Mouse (Mus musculus) embryonic facial prominence, embryonic 14.5 days (tissue): ENCODE results near the gene Csf2rb. TPM values are rescaled to one million over a fixed set of nuclear protein-coding genes. Genes with fewer than 3 reads are reported as not detected.
"Not testable (repeated sequence)": the region's sequence is repeated elsewhere in the genome, so short reads cannot be mapped to it uniquely, and the experiment has no call there.

ENCODE experiments used
- ATAC-seq: fragments of 200-750 bp; cut with Nextera tagmentation; 2 replicates; pipeline ENCODE4 v1.8.0; 2017; ENCODE audit warnings: low read depth, moderate number of reproducible peaks, moderate TSS enrichment
- DNase-seq: peaks from one replicate; pipeline ENCODE4 v3.0.0-alpha.2; 2015; ENCODE audit warnings: low spot score
- H3K27ac ChIP-seq: fragments of 300-500 bp; sonication (generic); replicated peaks from 2 replicates; pipeline ENCODE4 v1.5.1; 2014; ENCODE audit warnings: low read depth, mild to moderate bottlenecking, low read length, moderate library complexity
- H3K27me3 ChIP-seq: fragments of 300-500 bp; sonication (generic); replicated peaks from 2 replicates; pipeline ENCODE4 v1.6.1; 2014; ENCODE audit warnings: low read length; ENCODE audit not compliant: control insufficient read depth, insufficient read depth
- H3K36me3 ChIP-seq: fragments of 300-500 bp; sonication (generic); 2 replicates; pipeline ENCODE4 v1.6.1; 2014; ENCODE audit warnings: low read length, mixed read lengths; ENCODE audit not compliant: control insufficient read depth, insufficient read depth
- H3K4me1 ChIP-seq: fragments of 300-500 bp; sonication (generic); 2 replicates; pipeline ENCODE4 v1.6.1; 2014; ENCODE audit warnings: antibody characterized with exemption, low read length; ENCODE audit not compliant: control insufficient read depth, insufficient read depth
- H3K4me2 ChIP-seq: fragments of 300-500 bp; sonication (generic); 2 replicates; pipeline ENCODE4 v1.6.1; 2014; ENCODE audit warnings: low read depth, mild to moderate bottlenecking, low read length, moderate library complexity, mixed read lengths
- H3K4me3 ChIP-seq: fragments of 300-500 bp; sonication (generic); 2 replicates; pipeline ENCODE4 v1.5.1; 2014; ENCODE audit warnings: low read depth, mild to moderate bottlenecking, low read length
- H3K9ac ChIP-seq: fragments of 300-500 bp; sonication (generic); 2 replicates; pipeline ENCODE4 v1.6.1; 2014; ENCODE audit warnings: low read depth, mild to moderate bottlenecking, low read length, moderate library complexity, mixed read lengths
- H3K9me3 ChIP-seq: fragments of 300-500 bp; sonication (generic); 2 replicates; pipeline ENCODE4 v1.6.1; 2016; ENCODE audit warnings: low read length; ENCODE audit not compliant: control insufficient read depth
- WGBS: fragments of 180-500 bp; shearing (Covaris S2); extraction: QIAGEN DNeasy Blood & Tissue Kit; methylation state at CpG from one replicate; pipeline ENCODE4 v1.1.7; 2014; 5-methylcytosine and 5-hydroxymethylcytosine counted together
- polyA plus RNA-seq: library from polyadenylated mRNA; unstranded; fragments of >200 nt; fragmentation: Nextera tagmentation; extraction: Ambion mirVana; gene quantifications from 2 replicates; pipeline ENCODE4 v1.2.1, GENCODE M21; 2014

The Csf2rb gene
- polyA plus RNA-seq = 4.2 and 4.6 TPM in 2 replicates

DNA sequence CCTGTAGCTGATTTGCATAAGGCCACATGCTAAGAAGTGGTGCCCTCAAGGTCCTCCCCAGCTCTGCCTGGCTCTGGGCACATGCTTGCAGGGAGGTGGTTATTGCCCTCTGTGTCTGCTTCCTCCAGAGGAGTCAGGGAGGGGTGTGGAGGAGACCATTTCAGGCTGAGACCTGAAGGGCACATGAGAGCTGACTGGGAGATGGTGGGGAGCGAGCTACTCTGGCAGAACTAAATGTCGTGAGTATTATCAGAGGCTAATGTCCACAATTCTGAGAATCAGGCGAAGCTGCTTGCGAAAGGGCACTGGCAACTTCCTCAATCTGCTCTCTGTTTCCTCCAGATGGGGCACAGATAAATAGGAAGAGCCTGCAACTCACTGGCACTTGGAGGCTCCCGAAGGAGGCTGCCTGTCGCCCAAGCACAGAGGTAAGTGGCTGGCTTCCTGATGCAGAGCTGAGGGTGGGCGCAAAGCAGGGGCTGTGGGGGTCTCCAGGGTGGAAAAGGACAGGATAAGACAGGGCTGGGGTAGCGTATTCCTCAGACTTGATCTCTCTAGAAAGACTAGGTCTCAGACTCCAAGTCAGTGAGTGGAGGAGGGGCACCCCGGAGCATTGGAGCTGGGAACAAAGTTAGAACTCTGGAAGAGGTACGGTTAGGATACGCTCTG lies at the start of gene Csf2rb:
Csf2rb (plus strand) TSS at position 82 of the 669 bp plus-strand sequence.
- H3K9me3 ChIP-seq = no peaks in the 10 kb centered on the region
- ATAC-seq (no peak), DNase-seq (no peak)
- no peak within 1 kb of the TSS for H3K27ac ChIP-seq
- 69% methylated on average over 11 of the region's 11 CpGs for WGBS
- no peaks in the 10 kb centered on the region for H3K27me3 ChIP-seq
- no peaks in the 10 kb centered on the region for H3K36me3 ChIP-seq
- H3K4me1 ChIP-seq = no peaks in the 10 kb centered on the region
- no peak within 1 kb of the TSS for H3K4me2 ChIP-seq
- H3K9ac ChIP-seq = no peak within 1 kb of the TSS
- no peak within 1 kb of the TSS for H3K4me3 ChIP-seq

DNA sequence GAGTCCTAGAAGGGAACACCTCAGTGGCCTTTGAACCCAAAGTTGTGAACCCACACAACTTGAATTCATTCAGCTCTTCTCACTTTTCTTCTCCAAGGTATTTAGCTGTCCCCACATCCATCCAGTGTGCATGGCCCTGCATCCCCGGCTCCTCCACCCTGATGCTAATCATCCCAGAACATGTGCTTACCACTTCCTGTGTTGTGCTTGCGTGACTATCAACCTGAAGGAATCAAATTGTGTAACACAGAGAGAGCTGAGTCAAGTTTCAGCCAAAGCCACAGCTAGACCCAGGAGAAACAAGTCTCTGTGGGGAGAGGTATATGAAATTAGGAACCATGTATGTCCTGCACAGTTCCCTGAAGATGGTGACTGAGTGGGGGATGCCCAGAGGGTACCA lies 47.2 kb upstream of the Csf2rb start:
- H3K27ac ChIP-seq = no peak overlapping the region

DNA sequence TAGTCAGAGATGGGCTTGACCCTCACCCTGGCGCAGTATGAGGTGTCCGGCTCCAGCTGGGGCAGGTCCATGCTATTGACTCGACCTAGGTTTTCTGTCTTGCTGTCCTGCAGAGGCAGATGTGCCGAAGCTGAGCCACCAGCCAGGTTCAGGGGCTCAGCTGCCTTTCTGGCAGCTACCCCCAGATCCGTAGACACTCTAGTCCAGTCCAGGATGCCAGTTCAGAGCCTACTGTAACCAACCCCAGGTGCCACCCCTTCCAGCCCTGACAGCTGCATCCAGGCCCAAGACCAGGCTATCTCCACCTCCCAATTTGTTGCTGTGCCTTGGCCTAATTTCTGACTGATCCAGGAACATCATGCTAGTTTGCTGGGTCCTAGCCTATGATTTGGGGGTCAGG lies 37.6 kb upstream of the Csf2rb start:
- WGBS = 78% methylated on average over 5 of the region's 5 CpGs
- no peak overlapping the region for H3K4me2 ChIP-seq
- H3K9ac ChIP-seq = no peak overlapping the region
- H3K9me3 ChIP-seq = no peaks in the 10 kb centered on the region
- no peak overlapping the region for H3K4me3 ChIP-seq
- no peak overlapping the region for H3K27ac ChIP-seq
- H3K36me3 ChIP-seq = no peaks in the 10 kb centered on the region
- H3K27me3 ChIP-seq = no peaks in the 10 kb centered on the region
- no peak for ATAC-seq
- DNase-seq = no peak
- H3K4me1 ChIP-seq = no peaks in the 10 kb centered on the region

More for the DNA sequence above, 47.2 kb upstream of the Csf2rb start:
- no peaks in the 10 kb centered on the region for H3K9me3 ChIP-seq
- H3K4me2 ChIP-seq = no peak overlapping the region
- no peak overlapping the region for H3K4me3 ChIP-seq
- H3K27me3 ChIP-seq = no peaks in the 10 kb centered on the region
- WGBS = 59% methylated on average over 2 of the region's 2 CpGs
- H3K9ac ChIP-seq = no peak overlapping the region
- no peaks in the 10 kb centered on the region for H3K36me3 ChIP-seq
- no peak for DNase-seq
- ATAC-seq = no peak
- no peaks in the 10 kb centered on the region for H3K4me1 ChIP-seq

DNA sequence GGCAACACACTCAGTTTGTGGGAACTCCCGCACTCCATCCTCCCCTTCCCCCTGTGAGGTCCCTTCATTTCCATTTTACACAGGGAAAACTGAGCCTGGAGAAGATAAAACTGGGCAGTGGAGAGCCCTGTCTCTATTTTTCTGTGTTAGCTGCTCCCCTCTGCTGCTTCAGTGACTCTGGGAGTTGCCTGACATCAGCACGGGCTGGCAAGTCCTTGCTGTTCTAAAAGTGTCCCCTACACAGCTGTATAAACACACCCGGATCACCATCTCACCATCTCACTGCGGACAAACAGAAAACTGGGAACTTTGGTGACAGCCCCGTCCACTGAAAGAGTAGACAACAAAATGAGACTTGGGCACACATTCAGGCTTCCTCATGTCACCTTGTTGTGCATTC lies 35.8 kb upstream of the Csf2rb start:
- H3K9ac ChIP-seq, ATAC-seq: not testable (repeated sequence)
- 55% methylated on average over 5 of the region's 5 CpGs for WGBS

DNA sequence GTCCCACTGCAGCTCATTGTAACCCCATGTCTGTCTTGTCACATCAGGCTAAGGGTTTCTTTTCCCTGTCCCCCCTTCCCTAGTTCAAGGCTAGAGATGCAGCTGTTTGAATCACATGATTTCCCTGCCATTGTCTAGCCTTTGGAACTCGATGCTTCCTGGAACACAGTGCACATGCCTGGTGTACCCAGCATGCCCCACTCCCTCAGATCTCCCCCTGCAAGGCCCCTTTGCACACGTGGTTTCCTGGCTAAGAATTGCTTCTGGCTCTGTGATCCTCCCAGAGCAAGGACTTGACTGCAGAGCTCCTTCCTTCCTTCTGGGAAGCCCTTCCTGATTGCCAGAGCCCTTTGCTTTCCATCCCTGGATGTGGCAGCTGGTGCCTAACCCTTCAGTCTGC lies 32.3 kb upstream of the Csf2rb start:
- H3K4me2 ChIP-seq, H3K9ac ChIP-seq, H3K4me1 ChIP-seq, H3K27ac ChIP-seq, H3K36me3 ChIP-seq, H3K9me3 ChIP-seq, H3K27me3 ChIP-seq, H3K4me3 ChIP-seq, ATAC-seq: not testable (repeated sequence)
- peak; percentile 27 for DNase-seq
- 13% methylated on average over 2 of the region's 2 CpGs for WGBS

More for the DNA sequence above, 35.8 kb upstream of the Csf2rb start:
- not testable (repeated sequence) for H3K4me2 ChIP-seq, H3K27ac ChIP-seq, H3K4me1 ChIP-seq, H3K27me3 ChIP-seq, H3K36me3 ChIP-seq, H3K9me3 ChIP-seq, DNase-seq, H3K4me3 ChIP-seq

DNA sequence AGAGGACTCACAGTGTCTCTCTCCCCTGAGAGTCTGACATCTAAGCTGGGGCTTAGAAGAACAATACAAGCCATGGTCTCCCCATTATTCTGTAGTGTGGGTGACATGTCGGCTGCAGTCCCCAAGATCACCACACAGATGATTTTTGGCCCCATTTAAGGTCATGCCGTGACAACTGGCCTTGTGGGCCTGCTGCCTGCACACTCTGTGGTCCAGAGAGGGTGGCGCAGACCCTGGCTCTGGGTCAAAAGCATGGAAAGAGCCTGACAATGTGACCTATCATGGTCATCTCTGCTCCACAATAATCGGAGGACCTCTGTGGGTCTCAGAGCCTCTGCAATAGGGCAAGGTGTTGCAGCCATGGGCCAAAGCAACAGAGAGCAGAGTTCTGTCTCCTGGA lies 31.8 kb upstream of the Csf2rb start:
- WGBS = 79% methylated on average over 4 of the region's 4 CpGs
- ATAC-seq = no peak

DNA sequence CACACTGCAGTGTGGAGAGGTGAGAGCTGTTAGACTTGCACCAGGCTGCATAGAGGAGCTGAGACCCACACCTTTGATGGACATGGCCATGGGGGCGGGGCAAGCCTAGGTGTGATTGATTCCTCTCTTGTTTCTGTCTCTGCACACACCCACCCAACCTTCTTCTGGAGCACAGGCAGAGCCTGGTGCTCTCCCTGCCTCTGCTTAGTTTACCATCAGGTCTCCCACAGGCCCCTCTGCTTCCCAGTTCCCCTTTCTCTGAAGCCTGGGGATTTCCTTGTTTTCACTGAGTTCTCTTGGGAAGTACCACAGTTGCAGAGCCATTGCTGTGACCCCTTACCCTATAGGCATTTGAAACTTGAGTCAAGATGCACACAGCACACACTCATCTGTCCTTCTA lies 27.0 kb upstream of the Csf2rb start:
- H3K4me1 ChIP-seq = no peaks in the 10 kb centered on the region
- H3K9me3 ChIP-seq = no peaks in the 10 kb centered on the region
- no peaks in the 10 kb centered on the region for H3K27me3 ChIP-seq
- H3K27ac ChIP-seq = no peak overlapping the region
- 60% methylated on average over 1 of the region's 1 CpGs for WGBS
- DNase-seq (no peak), ATAC-seq (no peak)
- H3K9ac ChIP-seq = no peak overlapping the region
- no peaks in the 10 kb centered on the region for H3K36me3 ChIP-seq
- H3K4me2 ChIP-seq = no peak overlapping the region
- H3K4me3 ChIP-seq = no peak overlapping the region

More for the DNA sequence above, 31.8 kb upstream of the Csf2rb start:
- Histone ChIP-seq H3K27ac (no peak overlapping the region), H3K9me3 (no peaks in the 10 kb centered on the region), H3K27me3 (no peaks in the 10 kb centered on the region), H3K4me2 (no peak overlapping the region), H3K4me3 (no peak overlapping the region), H3K9ac (no peak overlapping the region), H3K36me3 (no peaks in the 10 kb centered on the region), H3K4me1 (no peaks in the 10 kb centered on the region)
- DNase-seq = no peak

DNA sequence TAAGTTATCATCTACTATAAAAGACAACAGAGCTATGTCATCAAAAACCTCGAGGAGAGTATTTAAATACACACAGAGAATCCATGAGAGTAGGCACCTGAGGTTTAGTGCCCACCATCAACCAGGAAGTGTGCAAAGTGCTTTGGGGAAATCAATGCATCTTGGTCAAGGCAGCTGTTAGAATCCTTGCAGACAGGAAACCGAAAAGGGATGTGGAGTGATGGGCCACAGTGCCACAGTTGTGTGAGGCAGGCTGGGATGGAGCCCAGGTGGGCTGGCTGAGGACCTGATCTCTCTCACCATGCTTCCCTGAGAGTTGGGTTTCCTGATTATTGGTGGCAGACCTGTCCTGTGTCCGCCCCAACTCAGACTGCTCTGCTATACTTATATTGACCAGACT lies 25.9 kb upstream of the Csf2rb start:
- WGBS = 68% methylated on average over 3 of the region's 3 CpGs
- no peak for ATAC-seq

DNA sequence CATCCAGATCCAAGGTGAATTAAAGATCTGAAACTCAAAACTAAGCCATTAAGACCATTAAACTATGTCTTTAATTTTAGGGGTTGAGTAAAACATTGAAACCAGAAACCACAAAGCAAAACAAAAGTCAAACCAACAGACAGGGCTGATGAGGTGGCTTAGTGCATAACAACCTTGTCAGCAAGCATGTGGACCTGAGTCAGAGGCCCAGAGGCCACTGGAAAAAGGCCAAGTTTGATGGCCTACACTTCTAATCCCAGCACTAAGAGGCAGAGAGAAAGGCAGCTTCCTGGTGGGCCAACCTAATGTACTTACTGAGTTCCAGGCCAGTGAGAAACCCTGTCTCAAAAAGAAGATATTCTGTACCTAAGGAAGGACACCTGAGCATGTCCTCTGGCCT lies 24.8 kb upstream of the Csf2rb start:
- no peak overlapping the region for H3K9ac ChIP-seq
- H3K4me3 ChIP-seq = no peak overlapping the region
- no peaks in the 10 kb centered on the region for H3K9me3 ChIP-seq
- H3K27ac ChIP-seq = no peak overlapping the region
- DNase-seq (peak; percentile 5), ATAC-seq (no peak)
- no peaks in the 10 kb centered on the region for H3K27me3 ChIP-seq
- no peaks in the 10 kb centered on the region for H3K4me1 ChIP-seq
- no peak overlapping the region for H3K4me2 ChIP-seq
- H3K36me3 ChIP-seq = no peaks in the 10 kb centered on the region

More for the DNA sequence above, 25.9 kb upstream of the Csf2rb start:
- Histone ChIP-seq H3K27ac (no peak overlapping the region), H3K4me1 (no peaks in the 10 kb centered on the region), H3K27me3 (no peaks in the 10 kb centered on the region), H3K4me3 (no peak overlapping the region), H3K9me3 (no peaks in the 10 kb centered on the region), H3K36me3 (no peaks in the 10 kb centered on the region), H3K4me2 (no peak overlapping the region), H3K9ac (no peak overlapping the region)
- DNase-seq = no peak
